In genomic region chr5:31082355-31082754, GRCm38 (mm10) we compare ENCODE assay signal across 9 mouse cellular contexts. TPM values are rescaled to one million over a fixed set of nuclear protein-coding genes. Genes with fewer than 3 reads are reported as not detected.
DNase-seq lines count a peak whose midpoint lies in the region; ATAC-seq and TF ChIP-seq lines count a peak whose summit lies in the region.
"Had no signal": no experiment of that assay in that cellular context is flagged by ENCODE, and none has a peak within 500 bp of the region (broad histone marks: within the 10 kb centered on the region; RNA-seq: fewer than 3 reads in every experiment).

No protein-coding gene starts in this region.

- H3K9me3 ChIP-seq in heart, embryonic 15.5 days (replicated peaks) = no peaks in the 10 kb centered on the region

- peaks cover 18% of the 10 kb centered on the region for H3K36me3 ChIP-seq in C2C12 (ENCODE audit: control insufficient read depth, insufficient read depth)
- H3K36me3 ChIP-seq in heart, embryonic 15.5 days = peaks cover 8% of the 10 kb centered on the region; the same call in 1 of the 2 replicates
- peaks cover 2% of the 10 kb centered on the region; the same call in 1 of the 2 replicates for H3K36me3 ChIP-seq in splenic B cell, adult 2 months (ENCODE audit: control insufficient read depth, insufficient read depth, low read length, poor library complexity, severe bottlenecking)

- H3K79me2 ChIP-seq in C2C12 (ENCODE audit: control insufficient read depth, insufficient read depth) = no peaks in the 10 kb centered on the region

- peak; percentile 49 to 82 for DNase-seq in cerebellum, postnatal 14 days
- DNase-seq in cerebellum, adult 11 months = no peak
- DNase-seq in layer of hippocampus, adult 9-11 months = peak; percentile 48
- DNase-seq in mesoderm, embryonic 11.5 days (ENCODE audit: low read depth, low spot score) = peak; percentile 55
- DNase-seq in splenic B cell, adult 2 months (ENCODE audit: low read depth, low spot score) = peak; percentile 82

- H3K79me3 ChIP-seq in C2C12 (ENCODE audit: low read depth) = no peaks in the 10 kb centered on the region

- H3K4me3 ChIP-seq in C2C12 (ENCODE audit: insufficient read depth, poor library complexity, severe bottlenecking) = no peak overlapping the region
- peak overlapping the region; percentile 14; the same call in 1 of the 2 replicates for H3K4me3 ChIP-seq in heart, embryonic 15.5 days

- H3K9ac ChIP-seq in heart, embryonic 15.5 days = no peak overlapping the region

- peak; percentile 7 for TF ChIP-seq CTCF in C2C12 (IDR thresholded peaks at IDR 0.05; ENCODE audit: control insufficient read depth, insufficient read depth, insufficient read length)

- 9% methylated on average over 5 of the region's 5 CpGs for WGBS in heart, embryonic 15.5 days

- no peaks in the 10 kb centered on the region for H3K27me3 ChIP-seq in C2C12 (ENCODE audit: control insufficient read depth, insufficient read depth, insufficient read length)
- peaks cover 12% of the 10 kb centered on the region; the same call in 1 of the 2 replicates for H3K27me3 ChIP-seq in heart, embryonic 15.5 days
- H3K27me3 ChIP-seq in splenic B cell, adult 2 months (ENCODE audit: control insufficient read depth, insufficient read depth, low read length, poor library complexity, severe bottlenecking) = no peaks in the 10 kb centered on the region

- H3K4me2 ChIP-seq in heart, embryonic 15.5 days = peak overlapping the region; percentile 52

- no peak overlapping the region for H3ac ChIP-seq in C2C12 (ENCODE audit: control insufficient read depth, insufficient read length, low read depth)

- H3K4me1 ChIP-seq in heart, embryonic 15.5 days (replicated peaks) = peaks cover 29% of the 10 kb centered on the region

- peak overlapping the region; percentile 55; the same call in 1 of the 2 replicates for H3K27ac ChIP-seq in heart, embryonic 15.5 days

- ATAC-seq in common myeloid progenitor, adult 5-6 weeks (replicated peaks; ENCODE audit: low read depth, poor library complexity, severe bottlenecking) = peak; percentile 69
- ATAC-seq in heart, embryonic 15.5 days (replicated peaks; ENCODE audit: insufficient number of reproducible peaks, insufficient read depth, low FRiP score, low read depth) = no peak

TF ChIP-seq in C2C12, 6 proteins besides CTCF, POLR2A, EP300 and RAD21:
- TF ChIP-seq FOSL1 (IDR thresholded peaks at IDR 0.05; ENCODE audit: insufficient read depth, low read length, poor library complexity, severe bottlenecking) = no peak
- no peak for TF ChIP-seq CEBPB (IDR thresholded peaks at IDR 0.05; ENCODE audit: low read depth)
- TF ChIP-seq USF1 (IDR thresholded peaks at IDR 0.05; ENCODE audit: low read depth) = no peak
- no peak for TF ChIP-seq MYOG (IDR thresholded peaks at IDR 0.05; ENCODE audit: control insufficient read depth, extremely low read depth, insufficient read length)
- TF ChIP-seq MAX (IDR thresholded peaks at IDR 0.05) = no peak
- no peak for TF ChIP-seq MYOD1 (IDR thresholded peaks at IDR 0.05; ENCODE audit: control insufficient read depth, insufficient read length, low read depth)

RNA-seq across cellular contexts. Expression of gene Dnajc5g, which starts 23.7 kb away (rescaled TPM):
- polyA plus RNA-seq in C2C12 (2012; fragmentation: generic; extraction: Trizol) = not detected
- not detected in 2 replicates for total RNA-seq in common myeloid progenitor, adult 5-6 weeks (2017)
- not detected in 2 replicates for polyA plus RNA-seq in heart, embryonic 15.5 days (2015; fragmentation: Nextera tagmentation; extraction: Ambion mirVana)
- polyA plus RNA-seq: large intestine, adult 2 months had no signal

RNA-seq across cellular contexts. Expression of gene Slc30a3, which starts 25.7 kb away (rescaled TPM):
- 0.71 TPM for polyA plus RNA-seq in C2C12 (2012; fragmentation: generic; extraction: Trizol)
- total RNA-seq in common myeloid progenitor, adult 5-6 weeks (2017) = not detected in 2 replicates
- polyA plus RNA-seq in heart, embryonic 15.5 days (2015; fragmentation: Nextera tagmentation; extraction: Ambion mirVana) = 0.25 and 0.36 TPM in 2 replicates

RNA-seq across cellular contexts. Expression of gene Cad, which starts 27.8 kb away (rescaled TPM):
- 64.9 TPM for polyA plus RNA-seq in C2C12 (2012; fragmentation: generic; extraction: Trizol)
- 56.5 and 59.6 TPM in 2 replicates for total RNA-seq in common myeloid progenitor, adult 5-6 weeks (2017)
- 11.0 and 19.0 TPM in 2 replicates for polyA plus RNA-seq in heart, embryonic 15.5 days (2015; fragmentation: Nextera tagmentation; extraction: Ambion mirVana)

RNA-seq across cellular contexts. Expression of gene Slc5a6, which starts 33.6 kb away (rescaled TPM):
- polyA plus RNA-seq in C2C12 (2012; fragmentation: generic; extraction: Trizol) = 11.6 TPM
- 4.5 and 5.3 TPM in 2 replicates for total RNA-seq in common myeloid progenitor, adult 5-6 weeks (2017)
- polyA plus RNA-seq in heart, embryonic 15.5 days (2015; fragmentation: Nextera tagmentation; extraction: Ambion mirVana) = 5.8 and 9.3 TPM in 2 replicates

RNA-seq across cellular contexts. Expression of gene Trim54, which starts 34.2 kb away (rescaled TPM):
- 6.5 TPM for polyA plus RNA-seq in C2C12 (2012; fragmentation: generic; extraction: Trizol)
- not detected in 2 replicates for total RNA-seq in common myeloid progenitor, adult 5-6 weeks (2017)
- polyA plus RNA-seq in heart, embryonic 15.5 days (2015; fragmentation: Nextera tagmentation; extraction: Ambion mirVana) = 8.0 and 9.9 TPM in 2 replicates
